Mouse (Mus musculus) liver, postnatal 0 days (tissue): Measurements from ENCODE around the gene Steap3.

Experiments
- CTCF ChIP-seq: sonication (generic); IDR thresholded peaks from 2 replicates; pipeline ENCODE4 v1.5.1; 2016; ENCODE audit warnings: antibody characterized with exemption, low read depth
- EP300 ChIP-seq: IDR thresholded peaks from 2 replicates; pipeline ENCODE4 v1.6.1; 2016; ENCODE audit warnings: antibody characterized with exemption, low read depth, mild to moderate bottlenecking

- TF ChIP-seq CTCF (no peak), EP300 (no peak)
These were observed at the start of gene Steap3 for GRCm38 (mm10) chr1:120272605-120273004.
